Mouse (Mus musculus): ENCODE measurements at regions not wholly inside any gene's neighbourhood (a gene's known extent, or its start where the extent isn't known, plus 50 kb on each side); places are given as distances from the start of the nearest gene placed in this dataset.
"Not testable (repeated sequence)": the region's sequence is repeated elsewhere in the genome, so short reads cannot be mapped to it uniquely, and the experiment has no call there.

- Histone ChIP-seq H3K4me3 (ENCODE audit: low read depth, low read length) (no peak overlapping the region), H3K4me1 (ENCODE audit: control insufficient read depth, insufficient read depth, low read length) (no peaks in the 10 kb centered on the region), H3K9me3 (replicated peaks; ENCODE audit: control insufficient read depth, insufficient read depth, low read length, poor library complexity, severe bottlenecking) (no peaks in the 10 kb centered on the region), H3K27ac (ENCODE audit: insufficient read depth, low read length) (no peak overlapping the region), H3K9ac (ENCODE audit: low read depth, poor library complexity, severe bottlenecking) (no peak overlapping the region), H3K36me3 (ENCODE audit: control insufficient read depth, insufficient read depth, low read length, poor library complexity, severe bottlenecking) (no peaks in the 10 kb centered on the region), H3K27me3 (ENCODE audit: control insufficient read depth, insufficient read depth, low read length, poor library complexity, severe bottlenecking) (no peaks in the 10 kb centered on the region)
- TF ChIP-seq CTCF (IDR thresholded peaks at IDR 0.05; ENCODE audit: low read depth, low read length), result no peak
Observed at GRCm38 (mm10) chr14:15880146-15880545, 368.9 kb upstream of the Ngly1 start.

GRCm38 (mm10) chr14:15881284-15881683 lies 367.8 kb upstream of the Ngly1 start:
- TF ChIP-seq POLR2A (IDR thresholded peaks at IDR 0.05; ENCODE audit: insufficient read depth, low read length) (no peak), CTCF (IDR thresholded peaks at IDR 0.05; ENCODE audit: low read depth, low read length) (peak; percentile 46)
- no peak overlapping the region for H3K27ac ChIP-seq (ENCODE audit: insufficient read depth, low read length)
- no peaks in the 10 kb centered on the region for H3K36me3 ChIP-seq (ENCODE audit: control insufficient read depth, insufficient read depth, low read length, poor library complexity, severe bottlenecking)
- no peak overlapping the region for H3K4me3 ChIP-seq (ENCODE audit: low read depth, low read length)
- H3K4me1 ChIP-seq (ENCODE audit: control insufficient read depth, insufficient read depth, low read length), result no peaks in the 10 kb centered on the region
- H3K9ac ChIP-seq (ENCODE audit: low read depth, poor library complexity, severe bottlenecking), result no peak overlapping the region
- no peaks in the 10 kb centered on the region for H3K9me3 ChIP-seq (replicated peaks; ENCODE audit: control insufficient read depth, insufficient read depth, low read length, poor library complexity, severe bottlenecking)
- H3K27me3 ChIP-seq (ENCODE audit: control insufficient read depth, insufficient read depth, low read length, poor library complexity, severe bottlenecking), result no peaks in the 10 kb centered on the region

- no peak for TF ChIP-seq POLR2A (IDR thresholded peaks at IDR 0.05; ENCODE audit: insufficient read depth, low read length)
- TF ChIP-seq CTCF (IDR thresholded peaks at IDR 0.05; ENCODE audit: low read depth, low read length), result no peak
- no peak for TF ChIP-seq EP300 (IDR thresholded peaks at IDR 0.05; ENCODE audit: insufficient read depth, low read depth, low read length)
- no peaks in the 10 kb centered on the region for H3K27me3 ChIP-seq (ENCODE audit: control insufficient read depth, insufficient read depth, low read length, poor library complexity, severe bottlenecking)
- no peaks in the 10 kb centered on the region for H3K9me3 ChIP-seq (replicated peaks; ENCODE audit: control insufficient read depth, insufficient read depth, low read length, poor library complexity, severe bottlenecking)
- no peaks in the 10 kb centered on the region for H3K36me3 ChIP-seq (ENCODE audit: control insufficient read depth, insufficient read depth, low read length, poor library complexity, severe bottlenecking)
- no peak overlapping the region for H3K4me3 ChIP-seq (ENCODE audit: low read depth, low read length)
- no peaks in the 10 kb centered on the region for H3K4me1 ChIP-seq (ENCODE audit: control insufficient read depth, insufficient read depth, low read length)
- no peak overlapping the region for H3K9ac ChIP-seq (ENCODE audit: low read depth, poor library complexity, severe bottlenecking)
- no peak overlapping the region for H3K27ac ChIP-seq (ENCODE audit: insufficient read depth, low read length)
Observed at GRCm38 (mm10) chr14:15884641-15885340, 364.3 kb upstream of the Ngly1 start.

GRCm38 (mm10) chr14:15897098-15897497 lies 352.0 kb upstream of the Ngly1 start:
- H3K36me3 ChIP-seq (ENCODE audit: control insufficient read depth, insufficient read depth, low read length, poor library complexity, severe bottlenecking), result no peaks in the 10 kb centered on the region
- TF ChIP-seq CTCF (IDR thresholded peaks at IDR 0.05; ENCODE audit: low read depth, low read length) (no peak), EP300 (IDR thresholded peaks at IDR 0.05; ENCODE audit: insufficient read depth, low read depth, low read length) (no peak), POLR2A (IDR thresholded peaks at IDR 0.05; ENCODE audit: insufficient read depth, low read length) (no peak)

GRCm38 (mm10) chr14:15906429-15906828 lies 342.7 kb upstream of the Ngly1 start:
- not testable (repeated sequence) for H3K36me3 ChIP-seq (ENCODE audit: control insufficient read depth, insufficient read depth, low read length, poor library complexity, severe bottlenecking); H3K4me3 ChIP-seq (ENCODE audit: low read depth, low read length); H3K9ac ChIP-seq (ENCODE audit: low read depth, poor library complexity, severe bottlenecking); H3K27me3 ChIP-seq (ENCODE audit: control insufficient read depth, insufficient read depth, low read length, poor library complexity, severe bottlenecking); H3K9me3 ChIP-seq (replicated peaks; ENCODE audit: control insufficient read depth, insufficient read depth, low read length, poor library complexity, severe bottlenecking); H3K4me1 ChIP-seq (ENCODE audit: control insufficient read depth, insufficient read depth, low read length); H3K27ac ChIP-seq (ENCODE audit: insufficient read depth, low read length)

More at GRCm38 (mm10) chr14:15897098-15897497, 352.0 kb upstream of the Ngly1 start:
- Histone ChIP-seq H3K9me3 (replicated peaks; ENCODE audit: control insufficient read depth, insufficient read depth, low read length, poor library complexity, severe bottlenecking) (no peaks in the 10 kb centered on the region), H3K27ac (ENCODE audit: insufficient read depth, low read length) (no peak overlapping the region), H3K4me1 (ENCODE audit: control insufficient read depth, insufficient read depth, low read length) (no peaks in the 10 kb centered on the region), H3K27me3 (ENCODE audit: control insufficient read depth, insufficient read depth, low read length, poor library complexity, severe bottlenecking) (no peaks in the 10 kb centered on the region), H3K4me3 (ENCODE audit: low read depth, low read length) (no peak overlapping the region), H3K9ac (ENCODE audit: low read depth, poor library complexity, severe bottlenecking) (no peak overlapping the region)

- not testable (repeated sequence) for H3K9ac ChIP-seq (ENCODE audit: low read depth, poor library complexity, severe bottlenecking); H3K9me3 ChIP-seq (replicated peaks; ENCODE audit: control insufficient read depth, insufficient read depth, low read length, poor library complexity, severe bottlenecking); H3K27ac ChIP-seq (ENCODE audit: insufficient read depth, low read length); H3K27me3 ChIP-seq (ENCODE audit: control insufficient read depth, insufficient read depth, low read length, poor library complexity, severe bottlenecking); H3K36me3 ChIP-seq (ENCODE audit: control insufficient read depth, insufficient read depth, low read length, poor library complexity, severe bottlenecking); H3K4me3 ChIP-seq (ENCODE audit: low read depth, low read length); H3K4me1 ChIP-seq (ENCODE audit: control insufficient read depth, insufficient read depth, low read length)
Observed at GRCm38 (mm10) chr14:15913206-15913605, 335.9 kb upstream of the Ngly1 start.
